Mouse (Mus musculus): ENCODE measurements around the gene Arrb1. TPM values are rescaled to one million over a fixed set of nuclear protein-coding genes. Genes with fewer than 3 reads are reported as not detected.

Gene Arrb1
- polyA plus RNA-seq, 1 experiment: 10.3 TPM

- no peaks in the 10 kb centered on the region for H3K79me3 ChIP-seq (ENCODE audit: low read depth)
- H3K4me3 ChIP-seq (ENCODE audit: insufficient read depth, poor library complexity, severe bottlenecking): no peak overlapping the region
- no peaks in the 10 kb centered on the region for H3K27me3 ChIP-seq (ENCODE audit: control insufficient read depth, insufficient read depth, insufficient read length)
- no peaks in the 10 kb centered on the region for H3K36me3 ChIP-seq (ENCODE audit: control insufficient read depth, insufficient read depth)
- H3ac ChIP-seq (ENCODE audit: control insufficient read depth, insufficient read length, low read depth): no peak overlapping the region
- TF ChIP-seq CEBPB (IDR thresholded peaks at IDR 0.05; ENCODE audit: low read depth) (no peak), MYOD1 (IDR thresholded peaks at IDR 0.05; ENCODE audit: control insufficient read depth, insufficient read length, low read depth) (no peak), CTCF (IDR thresholded peaks at IDR 0.05; ENCODE audit: control insufficient read depth, insufficient read depth, insufficient read length) (no peak), FOSL1 (IDR thresholded peaks at IDR 0.05; ENCODE audit: insufficient read depth, low read length, poor library complexity, severe bottlenecking) (no peak), USF1 (IDR thresholded peaks at IDR 0.05; ENCODE audit: low read depth) (no peak)
- H3K79me2 ChIP-seq (ENCODE audit: control insufficient read depth, insufficient read depth): no peaks in the 10 kb centered on the region
Observed at GRCm38 (mm10) chr7:99598722-99599121, 63.5 kb downstream of the Arrb1 start.

GRCm38 (mm10) chr7:99603875-99604662 is 68.8 kb downstream of the Arrb1 start:
- TF ChIP-seq CTCF (IDR thresholded peaks at IDR 0.05; ENCODE audit: control insufficient read depth, insufficient read depth, insufficient read length) (no peak), MAX (IDR thresholded peaks at IDR 0.05) (no peak), MYOG (IDR thresholded peaks at IDR 0.05; ENCODE audit: control insufficient read depth, extremely low read depth, insufficient read length) (no peak), CEBPB (IDR thresholded peaks at IDR 0.05; ENCODE audit: low read depth) (no peak), MYOD1 (IDR thresholded peaks at IDR 0.05; ENCODE audit: control insufficient read depth, insufficient read length, low read depth) (no peak), USF1 (IDR thresholded peaks at IDR 0.05; ENCODE audit: low read depth) (no peak), FOSL1 (IDR thresholded peaks at IDR 0.05; ENCODE audit: insufficient read depth, low read length, poor library complexity, severe bottlenecking) (no peak)
- H3K4me3 ChIP-seq (ENCODE audit: insufficient read depth, poor library complexity, severe bottlenecking): no peak overlapping the region
- H3K36me3 ChIP-seq (ENCODE audit: control insufficient read depth, insufficient read depth): no peaks in the 10 kb centered on the region
- no peaks in the 10 kb centered on the region for H3K27me3 ChIP-seq (ENCODE audit: control insufficient read depth, insufficient read depth, insufficient read length)
- H3K79me3 ChIP-seq (ENCODE audit: low read depth): no peaks in the 10 kb centered on the region
- no peaks in the 10 kb centered on the region for H3K79me2 ChIP-seq (ENCODE audit: control insufficient read depth, insufficient read depth)
- no peak overlapping the region for H3ac ChIP-seq (ENCODE audit: control insufficient read depth, insufficient read length, low read depth)

DNA sequence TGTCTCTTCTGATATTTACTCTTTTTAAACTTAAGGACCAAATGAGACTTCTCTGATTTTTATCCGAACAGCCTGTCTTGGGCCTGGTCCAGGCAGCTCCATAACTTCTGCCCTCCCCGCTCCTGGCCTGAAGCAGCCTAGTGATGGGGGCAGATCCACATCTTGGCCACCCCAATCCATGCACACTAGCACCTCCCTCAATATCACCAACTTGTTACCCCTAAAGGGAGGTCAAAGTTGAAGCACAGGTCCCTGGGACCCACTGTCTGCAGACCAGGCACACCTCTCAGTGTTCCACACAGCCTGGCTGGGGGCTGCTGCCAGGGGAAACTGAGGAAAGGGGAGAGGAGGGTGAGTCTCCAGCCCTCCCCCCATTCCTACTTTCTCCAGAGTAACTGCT is 69.8 kb downstream of the Arrb1 start:
- TF ChIP-seq CEBPB (IDR thresholded peaks at IDR 0.05; ENCODE audit: low read depth): no peak
- TF ChIP-seq MAX (IDR thresholded peaks at IDR 0.05): no peak
- no peak for TF ChIP-seq CTCF (IDR thresholded peaks at IDR 0.05; ENCODE audit: control insufficient read depth, insufficient read depth, insufficient read length)
- TF ChIP-seq MYOG (IDR thresholded peaks at IDR 0.05; ENCODE audit: control insufficient read depth, extremely low read depth, insufficient read length): no peak
- Histone ChIP-seq H3K4me3 (ENCODE audit: insufficient read depth, poor library complexity, severe bottlenecking) (no peak overlapping the region), H3ac (ENCODE audit: control insufficient read depth, insufficient read length, low read depth) (no peak overlapping the region), H3K36me3 (ENCODE audit: control insufficient read depth, insufficient read depth) (no peaks in the 10 kb centered on the region), H3K79me3 (ENCODE audit: low read depth) (no peaks in the 10 kb centered on the region), H3K27me3 (ENCODE audit: control insufficient read depth, insufficient read depth, insufficient read length) (no peaks in the 10 kb centered on the region), H3K79me2 (ENCODE audit: control insufficient read depth, insufficient read depth) (no peaks in the 10 kb centered on the region)

- H3K36me3 ChIP-seq (ENCODE audit: control insufficient read depth, insufficient read depth): no peaks in the 10 kb centered on the region
Observed at GRCm38 (mm10) chr7:99606303-99606702, 71.0 kb downstream of the Arrb1 start.

GRCm38 (mm10) chr7:99606766-99607165 is 71.5 kb downstream of the Arrb1 start:
- H3K4me3 ChIP-seq (ENCODE audit: insufficient read depth, poor library complexity, severe bottlenecking): no peak overlapping the region
- H3ac ChIP-seq (ENCODE audit: control insufficient read depth, insufficient read length, low read depth): no peak overlapping the region
- H3K27me3 ChIP-seq (ENCODE audit: control insufficient read depth, insufficient read depth, insufficient read length): peaks cover 6% of the 10 kb centered on the region
- no peaks in the 10 kb centered on the region for H3K79me2 ChIP-seq (ENCODE audit: control insufficient read depth, insufficient read depth)
- TF ChIP-seq MYOD1 (IDR thresholded peaks at IDR 0.05; ENCODE audit: control insufficient read depth, insufficient read length, low read depth): no peak
- TF ChIP-seq CEBPB (IDR thresholded peaks at IDR 0.05; ENCODE audit: low read depth): no peak
- no peak for TF ChIP-seq CTCF (IDR thresholded peaks at IDR 0.05; ENCODE audit: control insufficient read depth, insufficient read depth, insufficient read length)
- no peak for TF ChIP-seq USF1 (IDR thresholded peaks at IDR 0.05; ENCODE audit: low read depth)
- TF ChIP-seq MAX (IDR thresholded peaks at IDR 0.05): no peak
- no peak for TF ChIP-seq FOSL1 (IDR thresholded peaks at IDR 0.05; ENCODE audit: insufficient read depth, low read length, poor library complexity, severe bottlenecking)
- no peaks in the 10 kb centered on the region for H3K79me3 ChIP-seq (ENCODE audit: low read depth)
- no peaks in the 10 kb centered on the region for H3K36me3 ChIP-seq (ENCODE audit: control insufficient read depth, insufficient read depth)

More at GRCm38 (mm10) chr7:99606303-99606702, 71.0 kb downstream of the Arrb1 start:
- Histone ChIP-seq H3K4me3 (ENCODE audit: insufficient read depth, poor library complexity, severe bottlenecking) (no peak overlapping the region), H3K79me2 (ENCODE audit: control insufficient read depth, insufficient read depth) (no peaks in the 10 kb centered on the region), H3ac (ENCODE audit: control insufficient read depth, insufficient read length, low read depth) (no peak overlapping the region), H3K27me3 (ENCODE audit: control insufficient read depth, insufficient read depth, insufficient read length) (peaks cover 4% of the 10 kb centered on the region), H3K79me3 (ENCODE audit: low read depth) (no peaks in the 10 kb centered on the region)
- TF ChIP-seq USF1 (IDR thresholded peaks at IDR 0.05; ENCODE audit: low read depth): no peak
- no peak for TF ChIP-seq MYOG (IDR thresholded peaks at IDR 0.05; ENCODE audit: control insufficient read depth, extremely low read depth, insufficient read length)
- no peak for TF ChIP-seq CEBPB (IDR thresholded peaks at IDR 0.05; ENCODE audit: low read depth)
- no peak for TF ChIP-seq CTCF (IDR thresholded peaks at IDR 0.05; ENCODE audit: control insufficient read depth, insufficient read depth, insufficient read length)
- TF ChIP-seq MAX (IDR thresholded peaks at IDR 0.05): no peak
- TF ChIP-seq MYOD1 (IDR thresholded peaks at IDR 0.05; ENCODE audit: control insufficient read depth, insufficient read length, low read depth): no peak
- no peak for TF ChIP-seq FOSL1 (IDR thresholded peaks at IDR 0.05; ENCODE audit: insufficient read depth, low read length, poor library complexity, severe bottlenecking)

DNA sequence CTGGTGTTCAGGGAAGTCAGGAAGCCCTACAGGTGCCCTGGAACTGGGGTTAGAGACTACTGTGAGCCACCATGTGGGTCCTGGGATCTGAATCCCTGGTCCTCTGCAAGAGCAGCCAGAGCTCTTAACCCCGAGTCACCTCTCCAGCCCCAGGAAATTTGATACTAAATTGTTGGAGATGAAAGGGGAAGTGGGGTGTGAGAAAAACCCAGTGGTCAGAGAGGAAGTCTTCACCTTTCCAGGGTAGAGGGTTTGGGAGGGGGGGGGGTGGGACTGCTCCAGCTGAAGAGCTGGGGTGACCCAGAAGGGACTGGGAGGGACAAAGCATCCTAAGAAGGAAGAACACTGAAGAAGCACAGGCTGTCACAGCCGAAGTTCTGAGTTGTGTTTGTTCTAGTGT is 72.4 kb downstream of the Arrb1 start:
- Histone ChIP-seq H3K4me3 (ENCODE audit: insufficient read depth, poor library complexity, severe bottlenecking) (no peak overlapping the region), H3ac (ENCODE audit: control insufficient read depth, insufficient read length, low read depth) (no peak overlapping the region), H3K27me3 (ENCODE audit: control insufficient read depth, insufficient read depth, insufficient read length) (peaks cover 7% of the 10 kb centered on the region), H3K79me3 (ENCODE audit: low read depth) (no peaks in the 10 kb centered on the region), H3K79me2 (ENCODE audit: control insufficient read depth, insufficient read depth) (no peaks in the 10 kb centered on the region), H3K36me3 (ENCODE audit: control insufficient read depth, insufficient read depth) (no peaks in the 10 kb centered on the region)
- TF ChIP-seq MAX (IDR thresholded peaks at IDR 0.05) (no peak), USF1 (IDR thresholded peaks at IDR 0.05; ENCODE audit: low read depth) (no peak), MYOG (IDR thresholded peaks at IDR 0.05; ENCODE audit: control insufficient read depth, extremely low read depth, insufficient read length) (no peak), FOSL1 (IDR thresholded peaks at IDR 0.05; ENCODE audit: insufficient read depth, low read length, poor library complexity, severe bottlenecking) (no peak), CTCF (IDR thresholded peaks at IDR 0.05; ENCODE audit: control insufficient read depth, insufficient read depth, insufficient read length) (no peak), CEBPB (IDR thresholded peaks at IDR 0.05; ENCODE audit: low read depth) (no peak), MYOD1 (IDR thresholded peaks at IDR 0.05; ENCODE audit: control insufficient read depth, insufficient read length, low read depth) (no peak)

All from C2C12 (cell line).